Mouse (Mus musculus) heart, postnatal 0 days (tissue): ENCODE data around the gene Osbpl6.

ENCODE experiments used
- CTCF ChIP-seq: IDR thresholded peaks from 2 replicates; pipeline ENCODE4 v1.5.1; 2016; ENCODE audit warnings: antibody characterized with exemption, control low read depth, low read depth
- EP300 ChIP-seq: IDR thresholded peaks from 2 replicates; pipeline ENCODE4 v1.6.1; 2016; ENCODE audit warnings: antibody characterized with exemption, low read depth

DNA sequence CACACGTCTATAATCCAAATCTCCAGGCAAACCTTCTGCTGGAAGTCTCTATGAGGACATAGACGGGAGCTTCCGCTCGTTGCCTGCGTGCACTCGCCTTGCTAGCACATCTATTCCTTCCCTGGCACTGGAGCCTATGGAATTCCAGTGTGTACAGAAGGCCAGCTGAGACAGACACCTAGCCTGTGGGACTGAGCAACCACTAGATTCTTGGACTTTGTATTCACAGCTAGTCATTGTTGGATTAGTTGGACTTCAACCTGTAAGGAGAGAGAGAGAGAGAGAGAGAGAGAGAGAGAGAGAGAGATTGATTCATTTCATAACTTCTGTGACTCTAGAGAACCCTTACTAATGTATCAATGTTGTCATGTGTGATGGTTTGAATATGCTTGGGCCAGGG, 105.8 kb downstream of the Osbpl6 start:
- TF ChIP-seq CTCF (no peak), EP300 (no peak)
